Mouse (Mus musculus) A20 (cell line): ENCODE measurements at regions not wholly inside any gene's neighbourhood (a gene's known extent, or its start where the extent isn't known, plus 50 kb on each side); places are given as distances from the start of the nearest gene placed in this dataset.

Experiments used
- DNase-seq: peaks from one replicate; pipeline ENCODE4 v3.0.0-alpha.2; 2011; ENCODE audit warnings: low read depth, low spot score

- no peak for DNase-seq
Observed at GRCm38 (mm10) chr7:34587239-34587638, 69.3 kb downstream of the Kctd15 start.

DNA sequence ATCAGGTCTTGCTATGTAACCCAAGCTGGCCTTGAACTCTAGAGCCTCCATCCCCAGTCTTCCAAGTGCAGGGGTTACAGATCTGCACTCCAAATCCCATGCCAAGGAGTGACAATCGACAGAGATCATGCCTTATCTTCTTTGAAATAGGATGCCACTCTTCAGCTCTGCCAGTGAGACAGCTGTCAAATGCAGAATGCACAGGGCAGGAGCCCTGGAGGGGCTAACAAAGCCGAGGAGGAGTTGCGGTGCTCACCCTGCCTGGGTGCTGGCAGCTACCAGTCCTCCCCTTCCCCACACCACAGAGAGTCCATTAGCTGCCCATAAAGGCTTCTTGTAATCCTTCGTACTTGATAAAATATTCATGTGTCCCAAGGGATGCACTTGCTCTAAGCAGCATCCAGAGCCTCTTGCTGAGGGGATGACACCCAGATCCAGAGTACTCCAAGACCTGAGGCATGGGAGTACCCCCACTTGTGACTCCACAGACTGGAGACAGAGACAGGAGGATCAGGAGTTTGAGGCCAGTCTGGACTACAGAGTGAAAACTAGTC is 71.1 kb downstream of the Kctd15 start:
- DNase-seq = no peak

GRCm38 (mm10) chr7:34584870-34585269 is 71.7 kb downstream of the Kctd15 start:
- DNase-seq = no peak

GRCm38 (mm10) chr7:34580866-34581265 is 75.7 kb downstream of the Kctd15 start:
- no peak for DNase-seq

GRCm38 (mm10) chr7:34571295-34571694 is 85.2 kb downstream of the Kctd15 start:
- DNase-seq = no peak

- DNase-seq = no peak
Observed at GRCm38 (mm10) chr7:34570114-34571065, 86.1 kb downstream of the Kctd15 start.

DNA sequence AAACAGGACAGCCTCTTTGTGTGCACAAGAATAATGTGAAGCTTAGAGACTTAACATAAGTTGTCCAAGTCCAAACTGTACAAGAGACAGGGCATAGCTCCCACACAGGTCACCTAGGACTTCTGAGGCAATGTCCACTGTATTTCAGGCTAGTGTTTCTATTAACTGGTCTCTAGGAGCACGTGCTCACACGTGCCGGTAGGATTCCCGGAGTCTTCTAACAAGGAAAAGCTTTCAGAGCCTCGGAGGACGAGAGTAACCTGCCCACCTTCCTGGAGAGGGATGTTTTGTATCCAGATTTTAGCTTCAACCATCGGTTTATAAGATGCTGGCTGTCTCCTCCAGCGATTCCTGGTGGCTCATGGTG is 86.8 kb downstream of the Kctd15 start:
- no peak for DNase-seq

GRCm38 (mm10) chr7:34567575-34567974 is 89.0 kb downstream of the Kctd15 start:
- DNase-seq = no peak

- no peak for DNase-seq
Observed at GRCm38 (mm10) chr7:34562160-34562559, 94.4 kb downstream of the Kctd15 start.

DNA sequence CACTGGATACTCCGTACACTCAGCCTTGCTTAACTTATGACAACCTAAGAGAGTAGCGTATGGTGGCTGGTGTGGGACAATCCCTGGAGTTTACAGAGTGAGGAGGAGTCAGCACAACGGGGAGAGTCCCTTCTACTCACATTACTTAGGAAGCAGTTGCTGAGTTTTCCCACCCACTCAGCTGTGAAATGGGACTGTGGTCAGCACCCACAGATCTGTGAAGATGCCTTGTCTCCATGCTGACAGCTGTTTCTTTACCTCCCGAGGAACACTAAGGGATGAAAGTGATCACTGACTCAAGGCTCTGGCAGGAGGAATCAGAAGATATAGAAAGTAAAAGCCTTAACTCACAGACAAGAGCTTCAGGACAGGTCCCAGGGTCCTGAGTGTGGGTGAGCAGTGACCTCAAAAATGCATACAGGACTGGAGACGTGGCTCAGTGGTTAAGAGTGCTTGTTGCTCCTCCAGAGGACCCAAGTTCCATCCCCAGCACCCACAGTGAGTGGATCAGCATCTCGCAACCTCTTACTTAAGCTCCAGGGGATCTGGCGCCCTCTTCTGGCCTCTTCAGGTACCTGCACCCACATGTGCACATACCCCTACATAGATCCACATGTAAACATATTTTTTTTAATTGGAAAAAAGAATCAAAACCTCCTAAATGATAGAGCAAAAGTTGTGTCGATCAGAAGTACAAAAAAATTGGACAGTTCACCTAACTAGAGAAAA is 97.8 kb downstream of the Kctd15 start:
- no peak for DNase-seq

- DNase-seq = no peak
Observed at GRCm38 (mm10) chr7:34555196-34555595, 101.3 kb downstream of the Kctd15 start.

DNA sequence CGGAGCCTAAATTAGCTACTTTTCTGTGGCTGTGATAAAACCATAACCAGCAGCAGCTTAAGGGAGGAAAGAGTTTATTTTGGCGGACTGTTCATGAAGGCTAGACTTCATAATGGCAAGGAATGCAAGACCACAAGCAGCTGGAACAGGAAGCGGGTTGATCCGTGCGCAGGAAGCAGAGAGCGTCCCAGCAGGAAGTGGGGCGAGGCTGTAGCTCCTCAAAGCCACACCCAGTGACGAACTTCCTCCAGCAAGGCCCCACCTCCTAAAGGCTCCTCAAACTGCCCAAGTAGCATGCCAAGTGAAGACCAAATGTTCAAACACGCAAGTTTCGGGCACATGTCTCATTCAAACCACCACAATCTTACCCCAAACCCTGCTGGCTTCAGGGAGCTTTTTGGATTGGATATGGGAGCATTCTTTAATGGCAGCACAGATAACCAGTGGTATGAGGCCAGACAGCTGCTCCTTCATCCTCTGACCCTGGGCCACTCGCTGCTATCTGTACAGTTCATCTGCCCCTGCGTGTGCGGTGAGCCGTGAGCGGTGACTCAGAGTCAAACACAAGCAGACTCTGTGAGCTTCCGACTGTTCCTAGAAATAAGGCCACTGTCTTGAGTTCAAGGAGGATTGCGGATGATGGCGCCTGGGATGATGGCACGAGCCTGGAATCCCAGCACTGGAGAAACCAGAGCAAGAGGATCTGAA is 109.8 kb downstream of the Kctd15 start:
- peak; percentile 6 for DNase-seq

DNA sequence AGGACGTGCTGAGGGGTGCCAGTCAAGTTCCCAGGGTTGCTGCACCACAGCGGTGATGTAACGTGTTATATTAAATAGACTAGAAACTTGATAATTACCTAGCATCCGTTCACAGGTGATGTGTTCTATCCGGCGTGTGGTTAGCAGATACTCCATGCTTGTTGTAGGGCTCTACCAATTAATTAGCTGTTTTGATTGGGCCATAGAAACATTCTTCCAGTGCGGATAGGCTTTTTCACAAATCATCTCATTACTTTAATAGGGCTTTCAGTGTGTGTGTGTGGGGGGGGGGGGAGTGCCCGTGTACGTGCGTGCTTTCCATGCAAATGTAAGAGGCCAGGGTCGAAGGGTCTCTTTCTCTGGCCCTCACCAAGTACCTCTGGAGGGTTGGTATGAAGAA is 110.6 kb downstream of the Kctd15 start:
- no peak for DNase-seq

GRCm38 (mm10) chr7:34541906-34542305 is 114.6 kb downstream of the Kctd15 start:
- peak; percentile 39 for DNase-seq

DNA sequence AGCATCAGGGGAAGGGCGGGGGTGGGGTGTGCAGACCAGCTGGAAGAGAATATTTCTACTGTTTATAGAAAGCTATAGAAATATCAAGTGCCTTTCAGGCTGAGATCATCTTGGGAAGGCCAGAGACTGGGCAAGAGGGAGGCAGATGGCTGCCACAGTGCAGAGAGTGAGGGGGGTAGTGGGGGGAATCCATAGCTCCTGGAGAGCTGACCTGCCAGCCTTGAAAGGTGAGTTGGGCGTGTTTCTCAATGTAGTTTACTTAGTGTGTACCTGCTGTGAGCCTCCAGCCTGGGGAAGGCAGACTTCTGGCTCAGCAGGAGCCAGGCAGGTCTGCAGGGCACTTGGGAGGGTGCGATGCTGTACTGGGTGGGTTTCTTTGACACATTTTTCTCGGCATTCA is 115.5 kb downstream of the Kctd15 start:
- no peak for DNase-seq

- DNase-seq = no peak
Observed at GRCm38 (mm10) chr7:34539856-34540255, 116.7 kb downstream of the Kctd15 start.

DNA sequence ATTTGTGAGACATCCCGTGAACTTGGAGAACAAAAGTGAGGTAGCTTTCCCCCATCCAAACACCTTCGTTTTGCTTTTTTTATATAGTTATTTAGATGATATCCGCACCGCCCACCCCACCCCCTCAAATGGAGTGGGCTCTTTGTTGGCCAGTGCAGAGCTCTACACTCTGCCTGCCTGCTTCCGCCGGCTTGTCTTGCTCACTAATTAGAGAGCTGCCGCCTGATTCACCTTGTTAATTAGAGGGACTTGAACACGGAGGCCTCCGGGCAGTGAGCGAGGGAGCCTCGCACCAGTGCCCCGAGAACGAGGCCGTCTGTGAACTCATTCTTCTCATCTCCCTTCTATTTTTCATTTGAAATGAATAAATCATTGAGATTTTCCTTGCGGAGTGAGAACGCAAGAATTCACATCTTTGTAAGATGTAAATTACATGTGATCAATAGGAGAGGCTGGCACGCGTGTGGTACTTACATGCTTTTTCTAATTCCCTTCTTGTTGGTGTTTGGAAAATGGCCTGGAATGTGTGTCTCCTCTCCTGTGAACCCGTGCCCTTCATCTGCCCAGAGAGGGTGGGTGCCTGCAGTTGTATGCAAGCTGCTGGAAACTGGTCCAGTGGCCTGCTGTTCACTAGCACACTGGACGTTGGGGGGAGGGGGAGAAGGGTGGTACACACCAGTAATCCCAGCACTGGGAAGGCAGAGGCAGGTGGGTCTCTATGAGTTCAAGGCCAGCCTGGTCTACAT is 118.0 kb downstream of the Kctd15 start:
- DNase-seq = no peak

DNA sequence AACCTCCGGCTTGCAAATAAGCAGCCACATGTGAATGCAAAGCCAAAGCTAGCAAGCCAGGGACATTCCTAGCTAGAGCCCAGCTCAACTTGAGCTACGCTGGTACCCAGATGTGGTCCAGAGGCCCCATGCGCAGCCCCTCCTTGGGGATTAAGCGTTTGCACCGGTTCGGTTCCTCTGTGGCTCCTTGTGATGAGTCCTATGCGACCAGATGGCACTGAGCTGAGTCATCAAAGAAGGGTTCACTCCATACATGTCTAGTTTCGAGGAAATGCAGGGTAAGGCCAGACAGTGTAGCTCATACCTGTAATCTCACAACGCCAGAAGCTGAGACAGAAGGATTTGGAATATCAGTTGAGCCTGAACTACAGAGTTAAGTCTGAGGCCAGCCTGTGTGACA is 119.4 kb downstream of the Kctd15 start:
- no peak for DNase-seq

- no peak for DNase-seq
Observed at GRCm38 (mm10) chr7:34534241-34534640, 122.3 kb downstream of the Kctd15 start.

DNA sequence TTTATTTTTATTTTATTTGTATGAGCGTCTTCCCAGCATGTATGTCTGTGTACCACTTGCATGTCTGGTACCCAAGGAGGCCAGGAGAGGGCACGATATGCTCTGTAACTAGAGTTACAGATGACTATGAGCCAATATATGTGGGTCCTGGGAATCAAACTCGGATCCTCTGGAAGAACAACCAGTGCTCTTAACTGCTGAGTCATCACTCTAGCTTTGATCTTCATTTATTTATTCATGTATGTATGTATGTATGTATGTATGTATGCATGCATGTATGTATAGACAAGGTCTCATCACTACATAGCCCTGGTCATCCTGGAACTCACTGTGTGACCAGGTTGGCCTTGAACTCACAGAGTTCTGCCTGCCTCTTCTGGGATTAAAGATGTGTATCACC is 124.9 kb downstream of the Kctd15 start:
- no peak for DNase-seq

GRCm38 (mm10) chr7:34507858-34508257 is 114.7 kb upstream of the Lsm14a start:
- DNase-seq = no peak
